Mouse (Mus musculus): ENCODE measurements around the gene Rgcc. TPM values are rescaled to one million over a fixed set of nuclear protein-coding genes. Genes with fewer than 3 reads are reported as not detected.

Rgcc gene
- polyA plus RNA-seq, 1 experiment from 2014 or later: 14.8 TPM

DNA sequence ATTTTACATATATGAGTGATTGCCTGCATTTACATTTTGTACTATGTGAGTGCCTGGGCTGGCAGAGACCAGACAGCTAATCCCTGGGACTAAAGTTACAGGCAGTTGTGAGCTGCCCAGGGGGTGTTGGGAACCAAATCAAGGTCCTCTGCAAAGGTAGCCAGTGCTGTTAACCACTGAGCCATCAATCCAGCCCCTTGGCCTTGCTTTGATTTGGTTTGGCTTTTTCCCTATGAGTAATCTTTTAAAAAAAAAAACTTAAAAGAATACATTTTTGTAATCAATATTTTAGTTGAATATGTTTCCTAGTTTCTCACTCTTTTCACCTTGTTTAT, 59.1 kb downstream of the Rgcc start:
- Histone ChIP-seq H3K4me3 (no peak overlapping the region), H3K9me3 (replicated peaks) (no peaks in the 10 kb centered on the region), H3K4me1 (peaks cover 24% of the 10 kb centered on the region), H3K36me3 (no peaks in the 10 kb centered on the region), H3K27me3 (ENCODE audit: low read depth, poor library complexity, severe bottlenecking) (no peaks in the 10 kb centered on the region), H3K27ac (no peak overlapping the region)
- no peak for DNase-seq (ENCODE audit: low spot score)

DNA sequence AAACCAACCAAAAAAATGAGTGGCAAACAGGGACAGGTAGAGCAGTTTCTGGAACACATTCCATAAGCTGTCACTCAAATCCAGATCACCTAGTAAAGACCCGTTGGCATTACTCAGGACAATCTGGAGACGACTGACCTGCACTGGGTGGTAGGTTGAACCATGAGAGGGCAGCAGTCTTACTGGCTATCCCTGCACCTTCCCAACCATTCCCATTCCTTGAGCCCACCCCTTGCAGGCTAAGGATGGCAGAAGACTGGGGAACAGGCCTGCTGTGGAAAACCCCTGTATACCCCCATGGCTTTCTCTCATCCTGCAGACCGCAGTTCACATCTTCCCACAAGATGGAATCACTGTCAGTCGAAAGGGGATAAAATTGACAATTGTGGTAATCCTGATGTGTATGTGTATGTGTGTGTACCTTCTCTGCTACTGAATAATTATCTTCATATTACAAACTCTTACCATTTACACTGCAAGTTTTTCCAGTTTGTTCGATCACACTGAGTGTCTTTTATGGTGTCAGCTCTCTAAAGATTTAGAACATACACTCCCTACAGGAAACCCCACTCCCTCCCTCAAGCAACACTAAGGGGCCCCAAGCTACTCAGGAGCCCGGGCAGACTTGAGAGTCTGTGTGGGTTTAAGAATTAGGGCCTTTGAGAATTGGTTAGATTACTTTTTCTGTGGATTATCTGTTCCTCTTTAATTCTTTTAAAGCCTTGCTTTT, 59.6 kb downstream of the Rgcc start:
- 0 out of 2 replicates have a peak overlapping the region, but pooled peaks have one; percentile 26 for H3K27ac ChIP-seq
- WGBS: 71% methylated on average over 6 of the region's 6 CpGs
- H3K27me3 ChIP-seq (ENCODE audit: low read depth, poor library complexity, severe bottlenecking): no peaks in the 10 kb centered on the region
- no peak for DNase-seq (ENCODE audit: low spot score)
- no peaks in the 10 kb centered on the region for H3K36me3 ChIP-seq
- H3K4me3 ChIP-seq: no peak overlapping the region
- peaks cover 24% of the 10 kb centered on the region for H3K4me1 ChIP-seq
- no peaks in the 10 kb centered on the region for H3K9me3 ChIP-seq (replicated peaks)

DNA sequence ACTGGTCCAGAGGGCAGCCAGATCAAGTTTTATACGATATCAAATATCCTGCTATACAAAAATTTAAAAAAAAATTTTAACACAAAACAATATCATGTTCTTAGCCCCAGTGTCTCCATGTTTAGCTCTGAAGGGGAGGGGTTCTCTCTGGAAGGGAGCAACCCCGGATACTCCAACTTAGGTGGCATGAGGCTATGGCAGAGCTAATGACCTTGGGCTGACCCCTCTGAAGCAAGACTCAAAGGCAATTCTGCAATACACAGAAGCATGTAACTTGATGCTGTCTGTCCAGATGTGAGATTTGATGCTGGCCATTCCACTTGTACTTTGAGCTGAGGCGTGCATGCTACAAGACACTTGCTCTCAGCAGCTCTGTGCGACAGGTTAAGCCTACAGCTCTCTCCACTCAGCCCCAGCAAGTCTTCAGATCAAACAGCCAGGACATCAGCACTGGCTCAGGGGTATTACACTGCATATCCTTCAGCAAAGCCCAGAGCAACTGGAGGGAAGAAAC, 60.3 kb downstream of the Rgcc start:
- no peaks in the 10 kb centered on the region for H3K36me3 ChIP-seq
- H3K4me1 ChIP-seq: peaks cover 24% of the 10 kb centered on the region
- H3K27me3 ChIP-seq (ENCODE audit: low read depth, poor library complexity, severe bottlenecking): no peaks in the 10 kb centered on the region
- H3K4me3 ChIP-seq: no peak overlapping the region
- no peaks in the 10 kb centered on the region for H3K9me3 ChIP-seq (replicated peaks)
- DNase-seq (ENCODE audit: low spot score): peak; percentile 51
- WGBS: 35% methylated on average over 4 of the region's 4 CpGs
- H3K27ac ChIP-seq: peak overlapping the region; percentile 61; the same call in 1 of the 2 replicates

DNA sequence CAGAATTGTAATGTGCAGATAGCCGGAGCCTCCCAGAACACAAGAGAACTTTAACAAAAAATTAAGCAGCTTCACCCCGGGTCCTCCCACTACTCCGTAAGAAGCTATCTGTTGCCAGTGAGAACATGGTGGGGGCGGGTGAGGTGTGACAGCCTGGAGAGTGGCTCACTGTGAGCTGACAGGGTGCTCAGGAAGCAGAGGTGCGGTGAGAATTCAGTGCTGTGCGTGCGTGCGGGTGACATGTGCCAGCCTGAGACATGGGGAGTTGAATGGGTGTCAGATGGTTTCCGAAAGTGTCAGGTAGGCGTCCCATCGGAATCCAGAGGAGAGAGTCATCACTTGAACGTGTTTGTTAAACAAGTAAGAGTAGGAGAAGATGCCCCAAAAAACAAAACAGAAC, 62.0 kb downstream of the Rgcc start:
- H3K4me3 ChIP-seq: no peak overlapping the region
- no peak overlapping the region for H3K27ac ChIP-seq
- 90% methylated on average over 12 of the region's 12 CpGs for WGBS
- H3K4me1 ChIP-seq: peaks cover 24% of the 10 kb centered on the region
- no peak for DNase-seq (ENCODE audit: low spot score)
- no peaks in the 10 kb centered on the region for H3K27me3 ChIP-seq (ENCODE audit: low read depth, poor library complexity, severe bottlenecking)
- H3K9me3 ChIP-seq (replicated peaks): no peaks in the 10 kb centered on the region
- H3K36me3 ChIP-seq: no peaks in the 10 kb centered on the region

Other genes starting within 250 kb of the Rgcc start
- gene Zfp957, start 54.3 kb downstream of the Rgcc start, polyA plus RNA-seq (2016; fragmentation: Nextera tagmentation; extraction: Ambion mirVana): not detected in 2 replicates
- gene Naa16, start 89.1 kb upstream of the Rgcc start, polyA plus RNA-seq (2016; fragmentation: Nextera tagmentation; extraction: Ambion mirVana): 48.8 and 52.6 TPM in 2 replicates
- gene Mtrf1, start 96.1 kb upstream of the Rgcc start, polyA plus RNA-seq (2016; fragmentation: Nextera tagmentation; extraction: Ambion mirVana): 8.6 and 9.8 TPM in 2 replicates
- 11.4 and 13.0 TPM in 2 replicates for gene Kbtbd7, start 124.9 kb upstream of the Rgcc start, polyA plus RNA-seq (2016; fragmentation: Nextera tagmentation; extraction: Ambion mirVana)
- gene Kbtbd6, start 150.2 kb upstream of the Rgcc start, polyA plus RNA-seq (2016; fragmentation: Nextera tagmentation; extraction: Ambion mirVana): 5.3 TPM in 2 replicates
- gene Elf1, start 179.5 kb upstream of the Rgcc start, polyA plus RNA-seq (2016; fragmentation: Nextera tagmentation; extraction: Ambion mirVana): 3.6 and 5.8 TPM in 2 replicates
- gene Wbp4, start 179.9 kb upstream of the Rgcc start, polyA plus RNA-seq (2016; fragmentation: Nextera tagmentation; extraction: Ambion mirVana): 39.2 and 41.0 TPM in 2 replicates

Data from limb, embryonic 10.5 days (tissue).